Mouse (Mus musculus): ENCODE results near the gene Sult2a7. TPM values are rescaled to one million over a fixed set of nuclear protein-coding genes. Genes with fewer than 3 reads are reported as not detected.

The Sult2a7 gene
- total RNA-seq (2021): not detected
- long read RNA-seq, experiment 1: 0 reads
- long read RNA-seq, experiment 2: 0 reads

GRCm38 (mm10) chr7:14494130-14494529 lies at the start of gene Sult2a7:
Gene Sult2a7 (minus strand): TSS chr7:14494230.
- intact Hi-C loops (cut with DNase I): no loop called here
- no peak for DNase-seq

GRCm38 (mm10) chr7:14525280-14525679 lies 31.2 kb upstream of the Sult2a7 start:
- intact Hi-C loops (cut with DNase I): no loop called here
- DNase-seq: no peak

- intact Hi-C loops (cut with DNase I): no loop called here
- no peak for DNase-seq
Measured at GRCm38 (mm10) chr7:14522636-14523035, 28.6 kb upstream of the Sult2a7 start.

- intact Hi-C loops (cut with DNase I): no loop called here
Measured at GRCm38 (mm10) chr7:14518301-14518700, 24.3 kb upstream of the Sult2a7 start.

GRCm38 (mm10) chr7:14492886-14493285 lies 1.1 kb downstream of the Sult2a7 start:
- DNase-seq: no peak
- intact Hi-C loops (cut with DNase I): no loop called here

More at GRCm38 (mm10) chr7:14518301-14518700, 24.3 kb upstream of the Sult2a7 start:
- no peak for DNase-seq

GRCm38 (mm10) chr7:14446534-14446933 lies 47.5 kb downstream of the Sult2a7 start, which contains the start of gene Sult2a8:
Gene Sult2a8 (minus strand): TSS chr7:14446769.
- intact Hi-C loops (cut with DNase I): no loop called here
- DNase-seq: no peak

- intact Hi-C loops (cut with DNase I): no loop called here
Measured at GRCm38 (mm10) chr7:14439581-14439980, 54.4 kb downstream of the Sult2a7 start.

GRCm38 (mm10) chr7:14438484-14438883 lies 55.5 kb downstream of the Sult2a7 start:
- no peak for DNase-seq
- intact Hi-C loops (cut with DNase I): no loop called here

More at GRCm38 (mm10) chr7:14439581-14439980, 54.4 kb downstream of the Sult2a7 start:
- no peak for DNase-seq

GRCm38 (mm10) chr7:14438029-14438428 lies 56.0 kb downstream of the Sult2a7 start:
- DNase-seq: no peak
- intact Hi-C loops (cut with DNase I): no loop called here

Other genes with a start within 250 kb of the Sult2a7 start
- gene Sult2a6, start 239.4 kb downstream of the Sult2a7 start, total RNA-seq (2021): not detected
- gene Obox8, start 160.7 kb downstream of the Sult2a7 start, total RNA-seq (2021): not detected
- not detected for gene Sult2a8, start 47.5 kb downstream of the Sult2a7 start, total RNA-seq (2021)
- under 1 TPM in 1 of 2 experiments, not detected in 1; 0.10 TPM for gene Vmn1r90, start 69.3 kb upstream of the Sult2a7 start, total RNA-seq (2021)
- not detected for gene Obox7, start 165.3 kb upstream of the Sult2a7 start, total RNA-seq (2021)